In genomic region chr10:93269744-93270143, GRCm38 (mm10) we compare ENCODE assay signal across 18 mouse cellular contexts. TPM values are rescaled to one million over a fixed set of nuclear protein-coding genes. Genes with fewer than 3 reads are reported as not detected.
DNase-seq lines count a peak whose midpoint lies in the region; ATAC-seq and TF ChIP-seq lines count a peak whose summit lies in the region.
"Had no signal": no experiment of that assay in that cellular context is flagged by ENCODE, and none has a peak within 500 bp of the region (broad histone marks: within the 10 kb centered on the region; RNA-seq: fewer than 3 reads in every experiment).

No protein-coding gene starts in this region.

- intact Hi-C loops in left cerebral cortex, adult 2 months (cut with DNase I), result loop anchor here (10.0 kb wide), 1 partner anchor 195 kb away; no protein-coding TSS in a partner anchor

- no peak for DNase-seq in left cerebral cortex, adult 2 months (ENCODE audit: extremely low spot score in 1 of 2, low spot score in 2 of 2)
- DNase-seq in left cerebral cortex, adult 18-20 months (ENCODE audit: low spot score in 2 of 2), result no peak
- DNase-seq in lung, postnatal 14 days, result no peak
- DNase-seq: adrenal gland, adult 8-10 months; cerebellum, adult 18-20 months; heart, postnatal 36 days; kidney, postnatal 10 days; lung, adult 18-20 months; lung, postnatal 36 days; right cerebral cortex, postnatal 4 days; thymus, adult 2 months had no signal

- no peaks in the 10 kb centered on the region for H3K27me3 ChIP-seq in embryonic facial prominence, embryonic 12.5 days
- H3K27me3 ChIP-seq in limb, embryonic 13.5 days, result no peaks in the 10 kb centered on the region
- no peaks in the 10 kb centered on the region for H3K27me3 ChIP-seq in stomach, embryonic 16.5 days (ENCODE audit: control insufficient read depth, insufficient read depth, low read length)
- H3K27me3 ChIP-seq: forebrain, embryonic 12.5 days; heart, embryonic 12.5 days; midbrain, embryonic 12.5 days had no signal

- WGBS in embryonic facial prominence, embryonic 12.5 days, result 30% methylated on average over 4 of the region's 4 CpGs
- 25% methylated on average over 4 of the region's 4 CpGs for WGBS in limb, embryonic 13.5 days
- 32% methylated on average over 4 of the region's 4 CpGs for WGBS in stomach, embryonic 16.5 days

- H3K9me3 ChIP-seq in embryonic facial prominence, embryonic 12.5 days, result no peaks in the 10 kb centered on the region
- H3K9me3 ChIP-seq in limb, embryonic 13.5 days, result no peaks in the 10 kb centered on the region
- no peaks in the 10 kb centered on the region for H3K9me3 ChIP-seq in stomach, embryonic 16.5 days (replicated peaks; ENCODE audit: control insufficient read depth, low read length)
- H3K9me3 ChIP-seq: forebrain, embryonic 12.5 days; heart, embryonic 12.5 days; midbrain, embryonic 12.5 days had no signal

- H3K4me2 ChIP-seq in embryonic facial prominence, embryonic 12.5 days (replicated peaks), result no peak overlapping the region
- no peak overlapping the region for H3K4me2 ChIP-seq in limb, embryonic 13.5 days (replicated peaks)
- H3K4me2 ChIP-seq in stomach, embryonic 16.5 days (ENCODE audit: low read depth, low read length), result no peak overlapping the region
- H3K4me2 ChIP-seq: forebrain, embryonic 12.5 days; heart, embryonic 12.5 days; midbrain, embryonic 12.5 days had no signal

- no peak for TF ChIP-seq CTCF in left cerebral cortex, adult 2 months (IDR thresholded peaks at IDR 0.05)

- no peak for ATAC-seq in embryonic facial prominence, embryonic 12.5 days (ENCODE audit: insufficient number of reproducible peaks, insufficient read depth, low FRiP score, low TSS enrichment)
- ATAC-seq in limb, embryonic 13.5 days (ENCODE audit: low FRiP score, low read depth), result no peak
- ATAC-seq in stomach, embryonic 16.5 days (ENCODE audit: insufficient read depth, low FRiP score), result no peak
- no peak for ATAC-seq in activated CD4-positive, CD25-positive, alpha-beta regulatory T cell, adult 4 months

- peaks cover 26% of the 10 kb centered on the region for H3K4me1 ChIP-seq in embryonic facial prominence, embryonic 12.5 days
- peaks cover 52% of the 10 kb centered on the region for H3K4me1 ChIP-seq in limb, embryonic 13.5 days
- peaks cover 15% of the 10 kb centered on the region for H3K4me1 ChIP-seq in stomach, embryonic 16.5 days (ENCODE audit: control insufficient read depth, insufficient read depth, low read length)

- peaks cover 14% of the 10 kb centered on the region for H3K36me3 ChIP-seq in embryonic facial prominence, embryonic 12.5 days
- peaks cover 41% of the 10 kb centered on the region for H3K36me3 ChIP-seq in limb, embryonic 13.5 days
- H3K36me3 ChIP-seq in stomach, embryonic 16.5 days (ENCODE audit: control insufficient read depth, insufficient read depth, low read length), result no peaks in the 10 kb centered on the region
- H3K36me3 ChIP-seq: forebrain, embryonic 12.5 days; midbrain, embryonic 12.5 days had no signal

- no peak overlapping the region for H3K4me3 ChIP-seq in left cerebral cortex, adult 2 months
- no peak overlapping the region for H3K4me3 ChIP-seq in embryonic facial prominence, embryonic 12.5 days
- H3K4me3 ChIP-seq in limb, embryonic 13.5 days, result no peak overlapping the region
- H3K4me3 ChIP-seq in stomach, embryonic 16.5 days (replicated peaks; ENCODE audit: low read length), result no peak overlapping the region
- H3K4me3 ChIP-seq: forebrain, embryonic 12.5 days; heart, embryonic 12.5 days; midbrain, embryonic 12.5 days had no signal

- peak overlapping the region; percentile 58; the same call in 1 of the 2 replicates for H3K27ac ChIP-seq in left cerebral cortex, adult 2 months
- H3K27ac ChIP-seq in embryonic facial prominence, embryonic 12.5 days, result peak overlapping the region; percentile 85; the same call in 1 of the 2 replicates
- H3K27ac ChIP-seq in limb, embryonic 13.5 days, result peak overlapping the region; percentile 77
- peak overlapping the region; percentile 25; the same call in 1 of the 2 replicates for H3K27ac ChIP-seq in stomach, embryonic 16.5 days (ENCODE audit: low read length)
- H3K27ac ChIP-seq: forebrain, embryonic 12.5 days; midbrain, embryonic 12.5 days had no signal

- H3K9ac ChIP-seq in embryonic facial prominence, embryonic 12.5 days, result no peak overlapping the region
- H3K9ac ChIP-seq in limb, embryonic 13.5 days, result no peak overlapping the region
- H3K9ac ChIP-seq in stomach, embryonic 16.5 days (ENCODE audit: low read length), result no peak overlapping the region
- H3K9ac ChIP-seq: forebrain, embryonic 12.5 days; heart, embryonic 12.5 days; midbrain, embryonic 12.5 days had no signal

RNA-seq across cellular contexts. Expression of gene Elk3, which starts 41.2 kb away (rescaled TPM):
- 10 to 100 TPM in 1 of 2 experiments, 1 to 10 TPM in 1; 8.6 to 11.9 TPM for total RNA-seq in left cerebral cortex, adult 2 months (2021)
- total RNA-seq in left cerebral cortex, adult 18-20 months (2021), result 1 to 10 TPM; 8.7 to 9.5 TPM
- polyA plus RNA-seq in embryonic facial prominence, embryonic 12.5 days (2016; fragmentation: Nextera tagmentation; extraction: Ambion mirVana), result 37.6 and 38.4 TPM in 2 replicates
- 48.6 and 49.2 TPM in 2 replicates for polyA plus RNA-seq in limb, embryonic 13.5 days (2015; fragmentation: Nextera tagmentation; extraction: Ambion mirVana)
- 19.1 and 23.6 TPM in 2 replicates for polyA plus RNA-seq in stomach, embryonic 16.5 days (2015; fragmentation: Nextera tagmentation; extraction: Ambion mirVana)
- 10 to 100 TPM; 30.4 to 37.0 TPM for polyA plus RNA-seq in activated CD4-positive, CD25-positive, alpha-beta regulatory T cell, adult 4 months (2017; shearing (Covaris generic))

Comparison
In these comparisons a context has a peak if more than half of its experiments do, and no peak if none do; other contexts are left out.
1. H3K27ac ChIP-seq: peak in every context shown above with its lines; median percentile 85 in embryonic facial prominence, embryonic 12.5 days; 77 in limb, embryonic 13.5 days; 58 in left cerebral cortex, adult 2 months; 25 in stomach, embryonic 16.5 days.